Mouse (Mus musculus) CD4-positive, CD25-positive, alpha-beta regulatory T cell, adult 2 months (primary cell): Measurements from ENCODE around the gene Gpt2.

Experiments used
- DNase-seq: peaks from one replicate; pipeline ENCODE4 v3.0.0-alpha.2; 2012; ENCODE audit warnings: low read depth, low spot score

Gene Gpt2

GRCm38 (mm10) chr8:85487906-85488620, 4.3 kb upstream of the Gpt2 start:
- DNase-seq, result no peak

GRCm38 (mm10) chr8:85488631-85489030, 3.7 kb upstream of the Gpt2 start:
- no peak for DNase-seq

- peak; percentile 8 for DNase-seq
Measured at GRCm38 (mm10) chr8:85489546-85489945, 2.8 kb upstream of the Gpt2 start.

GRCm38 (mm10) chr8:85492940-85493931, 860 bp downstream of the Gpt2 start:
- peak; percentile 41 for DNase-seq

- no peak for DNase-seq
Measured at GRCm38 (mm10) chr8:85496125-85496524, 3.7 kb downstream of the Gpt2 start.

- no peak for DNase-seq
Measured at GRCm38 (mm10) chr8:85496778-85497177, 4.4 kb downstream of the Gpt2 start.

- DNase-seq, result no peak
Measured at GRCm38 (mm10) chr8:85498577-85498976, 6.2 kb downstream of the Gpt2 start.

GRCm38 (mm10) chr8:85500460-85500859, 8.1 kb downstream of the Gpt2 start:
- no peak for DNase-seq

GRCm38 (mm10) chr8:85500955-85501685, 8.7 kb downstream of the Gpt2 start:
- no peak for DNase-seq

- no peak for DNase-seq
Measured at GRCm38 (mm10) chr8:85502381-85502780, 10.0 kb downstream of the Gpt2 start.

- no peak for DNase-seq
Measured at GRCm38 (mm10) chr8:85503065-85503464, 10.7 kb downstream of the Gpt2 start.

GRCm38 (mm10) chr8:85504704-85505103, 12.3 kb downstream of the Gpt2 start:
- DNase-seq, result no peak

- DNase-seq, result no peak
Measured at GRCm38 (mm10) chr8:85506620-85507019, 14.2 kb downstream of the Gpt2 start.

GRCm38 (mm10) chr8:85508661-85509060, 16.3 kb downstream of the Gpt2 start:
- DNase-seq, result peak; percentile 33

- DNase-seq, result no peak
Measured at GRCm38 (mm10) chr8:85512234-85512633, 19.9 kb downstream of the Gpt2 start.

GRCm38 (mm10) chr8:85513283-85513682, 20.9 kb downstream of the Gpt2 start:
- no peak for DNase-seq

- peak; percentile 31 for DNase-seq
Measured at GRCm38 (mm10) chr8:85515391-85515790, 23.0 kb downstream of the Gpt2 start.

- DNase-seq, result no peak
Measured at GRCm38 (mm10) chr8:85517336-85517735, 25.0 kb downstream of the Gpt2 start.

- DNase-seq, result no peak
Measured at GRCm38 (mm10) chr8:85517956-85518355, 25.6 kb downstream of the Gpt2 start.

- DNase-seq, result no peak
Measured at GRCm38 (mm10) chr8:85520586-85520985, 28.2 kb downstream of the Gpt2 start.

- no peak for DNase-seq
Measured at GRCm38 (mm10) chr8:85521332-85521731, 29.0 kb downstream of the Gpt2 start.

GRCm38 (mm10) chr8:85524086-85524485, 31.7 kb downstream of the Gpt2 start:
- DNase-seq, result no peak
